Mouse (Mus musculus): ENCODE data around the gene Tcl1b5. TPM values are rescaled to one million over a fixed set of nuclear protein-coding genes. Genes with fewer than 3 reads are reported as not detected.
"Not testable (repeated sequence)": the region's sequence is repeated elsewhere in the genome, so short reads cannot be mapped to it uniquely, and the experiment has no call there.

Tcl1b5 gene
- total RNA-seq (2021) = not detected

DNA sequence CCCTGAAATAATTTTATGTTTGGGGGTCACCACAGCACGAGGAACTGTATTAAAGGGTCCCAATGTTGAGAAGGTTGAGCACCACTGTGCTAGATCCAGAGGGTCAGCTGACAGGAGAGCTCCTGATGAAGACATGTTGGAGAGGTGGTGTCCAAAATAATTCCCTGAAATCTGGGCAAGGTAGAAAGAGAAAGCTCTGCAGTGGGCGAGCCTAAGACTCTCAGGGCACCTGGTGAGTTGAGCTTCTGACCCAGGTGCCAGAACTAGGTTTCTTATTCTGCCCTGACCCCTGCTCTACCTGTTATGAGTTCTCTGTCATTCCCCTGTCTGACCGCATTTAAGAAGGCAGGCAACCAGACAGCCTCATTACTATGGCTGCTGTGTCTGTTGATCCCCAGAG lies at the start of gene Tcl1b5:
Tcl1b5 (plus strand) TSS at position 301 of the 400 bp plus-strand sequence.
- not testable (repeated sequence) for DNase-seq

DNA sequence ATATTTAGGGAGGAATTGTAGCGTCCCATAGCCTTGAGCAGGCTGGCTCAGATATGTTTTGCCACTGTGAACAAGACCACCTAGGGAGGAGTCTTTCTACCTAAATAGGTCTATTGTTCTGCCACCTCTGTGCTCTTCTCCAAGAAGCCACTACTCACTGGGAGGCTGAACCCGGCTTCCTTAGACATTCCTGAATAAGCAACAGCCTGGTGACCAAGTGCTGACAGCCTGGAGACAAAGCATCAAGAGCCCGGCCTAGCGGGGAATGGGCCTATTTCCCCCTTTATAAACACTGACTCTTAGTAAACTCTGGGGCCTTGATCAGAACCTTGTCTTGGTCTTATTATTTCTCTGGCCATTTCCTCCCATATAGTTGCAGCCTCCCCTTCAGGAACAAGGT lies 49.6 kb upstream of the Tcl1b5 start:
- DNase-seq = no peak

DNA sequence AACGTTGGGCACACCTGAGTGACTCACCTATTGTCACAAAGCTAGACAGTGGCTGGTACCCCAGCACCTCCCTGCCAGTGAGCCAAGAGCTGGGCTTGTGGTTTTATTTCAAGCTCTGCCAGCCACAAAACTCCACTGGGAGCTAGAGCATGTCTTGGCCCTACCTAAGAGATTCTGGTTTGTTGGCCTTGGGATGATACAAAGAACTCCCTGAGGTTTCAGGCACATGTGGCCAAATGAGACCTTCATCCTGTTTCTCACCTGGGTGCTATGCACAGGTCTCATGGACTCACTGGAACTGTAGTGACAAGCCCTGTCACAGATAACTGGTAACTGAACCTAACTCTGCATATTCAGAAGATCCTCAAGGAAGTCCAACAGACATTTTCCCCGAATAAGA lies 48.5 kb upstream of the Tcl1b5 start:
- DNase-seq = no peak

DNA sequence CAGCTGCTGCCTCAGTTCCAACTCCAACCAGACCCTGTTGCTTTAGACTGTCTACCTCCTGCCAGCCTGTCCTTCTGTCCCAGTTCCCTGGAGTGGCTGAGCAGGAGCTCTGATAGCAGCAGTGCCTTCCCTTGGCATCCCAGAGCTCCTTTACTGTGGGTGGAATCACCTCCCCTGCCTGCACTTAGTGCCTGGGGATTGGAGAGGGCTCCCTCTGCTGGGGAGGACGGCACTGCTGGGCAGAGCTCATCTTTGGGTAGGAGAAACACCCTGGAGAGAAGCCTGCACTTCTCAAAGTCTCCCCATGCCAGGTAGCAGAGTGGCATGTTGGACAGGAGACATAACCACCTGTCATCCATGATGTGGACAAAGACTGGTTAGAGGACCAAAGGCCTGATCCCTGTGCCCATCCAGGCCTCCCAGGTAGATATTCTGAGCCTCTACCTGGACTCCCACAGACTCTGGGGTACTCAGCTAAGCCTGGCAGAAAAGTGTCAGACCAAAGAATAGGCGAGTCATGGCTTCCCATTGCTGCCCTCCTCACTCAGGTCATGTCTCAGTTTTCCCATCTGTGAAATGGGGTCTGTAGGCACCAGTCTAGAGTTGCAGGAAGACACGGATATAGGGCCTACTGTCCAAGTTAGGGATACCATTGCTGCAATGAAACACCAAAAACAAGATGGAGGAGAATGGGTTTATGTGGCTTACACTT lies 46.5 kb upstream of the Tcl1b5 start:
- not testable (repeated sequence) for DNase-seq

DNA sequence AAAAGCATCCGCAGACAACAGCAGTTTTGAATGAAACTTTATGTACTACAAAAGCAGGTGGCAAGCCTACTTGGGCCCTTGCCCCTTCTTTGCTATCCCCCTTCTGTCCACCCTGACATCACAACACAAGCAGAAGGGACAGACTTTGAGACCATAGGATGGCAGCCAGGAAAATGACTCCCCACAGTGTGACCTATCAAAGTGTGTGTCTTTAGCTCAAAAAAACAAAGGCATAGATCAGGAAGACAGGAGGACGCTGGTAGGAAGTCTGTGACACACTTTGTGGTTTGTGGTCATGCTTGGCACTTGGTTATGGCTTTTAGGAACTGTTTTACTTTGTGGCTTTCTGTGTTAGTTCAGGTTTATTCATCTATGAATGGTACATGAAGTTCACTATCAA lies 42.0 kb upstream of the Tcl1b5 start:
- not testable (repeated sequence) for DNase-seq

DNA sequence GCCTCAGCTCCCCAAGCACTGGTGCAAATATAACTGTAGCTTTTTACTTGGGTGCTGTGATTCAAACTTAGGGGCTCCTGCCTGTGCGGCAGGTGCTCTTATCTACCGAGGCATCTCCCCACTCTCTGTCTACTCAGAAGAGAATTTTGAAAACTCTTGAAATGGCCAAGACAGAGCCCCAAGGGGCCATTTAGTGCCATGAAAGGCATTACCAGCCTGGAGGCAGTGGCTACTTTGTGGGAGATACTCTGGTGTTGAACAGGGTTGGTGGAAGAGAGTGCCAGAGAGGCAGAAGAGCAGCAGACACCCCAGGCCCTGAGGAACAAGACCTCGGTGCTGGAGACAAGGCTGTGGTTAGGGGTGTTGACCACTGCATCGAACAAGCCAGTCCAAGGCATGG lies 41.3 kb upstream of the Tcl1b5 start:
- not testable (repeated sequence) for DNase-seq

DNA sequence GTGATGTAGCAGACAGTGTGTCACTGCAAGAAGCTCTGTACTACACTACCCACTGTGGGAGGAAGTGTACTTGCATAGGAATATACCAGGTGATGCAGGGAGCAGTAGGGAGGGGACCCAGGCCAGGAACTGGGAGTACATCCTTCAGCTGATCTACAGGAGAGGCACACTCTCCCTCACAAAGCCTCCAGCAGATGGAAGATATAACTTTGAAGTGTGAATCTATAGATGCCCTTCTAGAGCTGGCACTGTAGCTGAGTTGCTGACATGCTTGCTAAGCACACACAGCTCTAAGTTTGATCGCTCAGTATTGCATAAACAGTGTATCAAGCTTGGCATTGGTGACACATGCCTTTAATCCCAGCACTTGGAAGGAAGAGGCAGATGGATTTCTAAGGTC lies 38.4 kb upstream of the Tcl1b5 start:
- DNase-seq = not testable (repeated sequence)

DNA sequence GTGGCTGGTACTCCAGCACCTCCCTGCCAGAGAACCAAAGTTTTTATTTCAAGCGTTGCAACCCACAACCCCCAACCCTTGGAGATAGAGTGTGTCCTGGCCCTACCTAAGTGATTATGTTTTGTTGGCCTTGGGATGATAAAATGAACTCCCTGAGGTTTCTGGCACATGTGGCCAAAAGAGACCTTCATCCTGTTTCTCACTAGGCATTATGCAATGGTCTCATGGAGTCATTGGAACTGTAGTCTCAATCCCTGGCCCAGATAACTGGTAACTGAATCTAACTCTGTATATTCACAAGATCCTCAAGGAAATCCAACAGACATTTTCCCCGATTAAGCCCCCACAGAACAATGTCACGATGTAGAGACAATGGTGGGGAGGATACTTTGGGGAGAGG lies 33.0 kb upstream of the Tcl1b5 start:
- no peak for DNase-seq

DNA sequence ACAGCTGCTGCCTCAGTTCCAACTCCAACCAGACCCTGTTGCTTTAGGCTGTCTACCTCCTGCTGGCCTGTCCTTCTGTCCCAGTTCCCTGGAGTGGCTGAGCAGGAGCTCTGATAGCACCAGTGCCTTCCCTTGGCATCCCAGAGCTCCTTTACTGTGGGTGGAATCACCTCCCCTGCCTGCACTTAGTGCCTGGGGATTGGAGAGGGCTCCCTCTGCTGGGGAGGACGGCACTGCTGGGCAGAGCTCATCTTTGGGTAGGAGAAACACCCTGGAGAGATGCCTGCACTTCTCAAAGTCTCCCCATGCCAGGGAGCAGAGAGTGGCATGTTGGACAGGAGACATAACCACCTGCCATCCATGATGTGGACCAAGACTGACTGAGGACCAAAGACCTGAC lies 31.2 kb upstream of the Tcl1b5 start:
- DNase-seq = not testable (repeated sequence)

DNA sequence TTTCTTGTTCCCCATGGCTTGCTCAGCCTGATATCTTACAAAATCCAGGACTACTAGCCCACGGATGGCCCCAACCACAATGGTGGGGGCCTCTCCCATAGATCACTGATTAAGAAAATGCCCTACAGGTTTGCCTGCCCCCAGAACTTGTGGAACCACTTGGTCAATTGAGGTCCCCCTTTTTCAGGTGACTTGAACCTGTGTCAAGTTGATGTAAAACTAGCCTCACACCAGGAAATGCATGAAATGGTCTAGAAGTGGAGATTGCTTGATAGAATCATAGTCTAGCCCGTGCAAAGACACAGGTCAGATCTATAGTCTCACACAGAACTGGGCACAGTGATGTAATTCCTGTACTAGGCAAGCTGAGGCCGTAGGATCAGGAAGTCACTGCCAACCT lies 30.4 kb upstream of the Tcl1b5 start, which contains the start of gene Tcl1b2:
Tcl1b2 (plus strand) TSS at position 301 of the 400 bp plus-strand sequence.
- no peak for DNase-seq

DNA sequence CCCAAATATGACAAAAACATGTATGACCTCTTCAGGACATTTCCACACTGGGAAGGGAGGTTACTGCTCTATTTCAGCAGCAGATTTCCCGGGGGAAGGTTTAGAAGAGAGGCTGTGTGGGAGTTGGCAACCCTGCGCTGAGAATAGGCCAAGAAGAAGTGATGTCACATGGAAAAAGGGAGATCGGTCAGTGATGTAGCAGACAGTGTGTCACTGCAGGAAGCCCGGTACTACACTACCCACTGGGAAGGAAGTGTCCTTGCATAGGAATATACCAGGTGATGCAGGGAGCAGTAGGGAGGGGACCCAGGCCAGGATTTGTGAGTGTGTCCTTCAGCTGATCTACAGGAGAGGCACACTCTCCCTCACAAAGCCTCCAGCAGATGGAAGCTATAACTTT lies 20.9 kb upstream of the Tcl1b5 start:
- peak in 1 of 2 experiments; percentile 1 for DNase-seq

DNA sequence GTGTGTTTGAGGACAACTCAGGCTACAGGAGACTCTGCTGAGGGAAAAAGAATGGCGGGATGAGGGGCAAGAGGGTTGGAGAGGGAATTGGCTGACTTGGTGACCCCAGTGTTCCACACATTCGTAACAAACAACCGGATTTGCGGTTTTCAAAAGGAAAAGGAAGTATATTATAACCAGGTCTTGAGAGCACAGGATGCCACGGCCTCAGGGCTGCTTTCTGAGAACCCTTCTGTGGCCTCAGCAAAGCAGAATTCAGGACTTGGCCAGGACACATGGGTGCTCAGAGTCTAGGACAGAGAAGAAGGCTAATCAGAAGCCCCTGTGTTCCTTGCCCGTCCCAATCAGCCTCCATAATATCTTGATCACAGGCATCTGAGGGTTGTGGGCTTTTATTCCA lies 17.3 kb upstream of the Tcl1b5 start:
- no peak for DNase-seq

DNA sequence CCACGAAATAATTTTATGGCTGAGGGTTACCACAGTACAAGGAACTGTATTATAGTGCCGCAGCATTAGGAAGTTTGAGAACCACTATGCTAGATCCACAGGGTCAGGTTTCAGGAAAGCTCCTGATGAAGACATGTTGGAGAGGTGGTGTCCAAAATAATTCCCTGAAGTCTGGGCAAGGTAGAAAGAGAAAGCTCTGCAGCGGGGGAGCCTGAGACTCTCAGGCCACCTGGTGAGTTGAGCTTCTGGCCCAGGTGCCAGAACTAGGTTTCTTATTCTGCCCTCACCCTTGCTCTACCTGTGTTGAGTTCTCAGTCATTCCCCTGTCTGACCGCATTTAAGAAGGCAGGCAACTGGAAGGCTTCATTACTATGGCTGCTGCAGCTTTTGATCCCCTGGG lies 16.8 kb upstream of the Tcl1b5 start, which contains the start of gene Tcl1b1:
Tcl1b1 (plus strand) TSS at position 301 of the 400 bp plus-strand sequence.
- DNase-seq = no peak

DNA sequence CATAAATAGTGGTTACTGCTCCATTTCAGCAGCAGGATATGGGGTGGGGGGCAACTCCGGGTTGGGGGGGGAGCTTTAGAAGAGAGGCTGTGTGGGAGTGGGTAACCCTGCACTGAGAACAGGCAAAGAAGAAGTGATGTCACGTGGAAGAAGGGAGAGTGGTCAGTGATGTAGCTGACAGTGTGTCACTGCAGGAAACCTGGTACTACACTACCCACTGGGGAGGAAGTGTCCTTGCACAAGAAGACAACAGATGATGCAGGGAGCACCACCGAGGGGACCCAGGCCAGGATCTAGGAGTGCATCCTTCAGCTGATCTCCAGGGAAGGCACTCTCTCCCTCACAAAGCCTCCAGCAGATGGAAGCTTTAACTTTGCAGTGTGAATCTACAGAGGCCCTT lies 9.4 kb upstream of the Tcl1b5 start:
- no peak for DNase-seq

DNA sequence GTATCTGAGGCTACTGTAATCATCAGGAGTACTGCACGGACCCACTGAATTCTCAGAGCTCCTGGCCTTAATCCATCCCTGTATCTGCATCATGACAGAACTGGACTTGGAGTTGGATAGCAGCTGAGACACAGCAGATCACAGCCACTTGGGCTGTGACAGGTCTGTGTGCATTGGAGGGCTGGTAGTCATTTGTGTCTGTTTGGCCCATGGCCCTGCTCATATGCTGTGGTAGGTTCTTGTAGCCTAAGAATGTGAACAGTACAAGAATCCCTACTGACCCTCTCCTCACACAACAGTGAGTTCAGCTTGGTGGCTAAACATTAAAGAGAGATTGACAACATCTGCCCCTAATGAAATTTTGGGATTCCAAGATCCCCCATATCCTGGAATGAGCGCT lies 2.8 kb upstream of the Tcl1b5 start:
- DNase-seq = no peak

DNA sequence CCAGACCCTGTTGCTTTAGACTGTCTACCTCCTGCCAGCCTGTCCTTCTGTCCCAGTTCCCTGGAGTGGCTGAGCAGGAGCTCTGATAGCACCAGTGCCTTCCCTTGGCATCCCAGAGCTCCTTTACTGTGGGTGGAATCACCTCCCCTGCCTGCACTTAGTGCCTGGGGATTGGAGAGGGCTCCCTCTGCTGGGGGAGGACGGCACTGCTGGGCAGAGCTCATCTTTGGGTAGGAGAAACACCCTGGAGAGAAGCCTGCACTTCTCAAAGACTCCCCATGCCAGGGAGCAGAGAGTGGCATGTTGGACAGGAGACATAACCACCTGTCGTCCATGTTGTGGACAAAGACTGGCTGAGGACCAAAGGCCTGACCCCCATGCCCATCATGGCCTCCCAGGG lies 1.8 kb upstream of the Tcl1b5 start:
- DNase-seq = peak; percentile 29 to 43

DNA sequence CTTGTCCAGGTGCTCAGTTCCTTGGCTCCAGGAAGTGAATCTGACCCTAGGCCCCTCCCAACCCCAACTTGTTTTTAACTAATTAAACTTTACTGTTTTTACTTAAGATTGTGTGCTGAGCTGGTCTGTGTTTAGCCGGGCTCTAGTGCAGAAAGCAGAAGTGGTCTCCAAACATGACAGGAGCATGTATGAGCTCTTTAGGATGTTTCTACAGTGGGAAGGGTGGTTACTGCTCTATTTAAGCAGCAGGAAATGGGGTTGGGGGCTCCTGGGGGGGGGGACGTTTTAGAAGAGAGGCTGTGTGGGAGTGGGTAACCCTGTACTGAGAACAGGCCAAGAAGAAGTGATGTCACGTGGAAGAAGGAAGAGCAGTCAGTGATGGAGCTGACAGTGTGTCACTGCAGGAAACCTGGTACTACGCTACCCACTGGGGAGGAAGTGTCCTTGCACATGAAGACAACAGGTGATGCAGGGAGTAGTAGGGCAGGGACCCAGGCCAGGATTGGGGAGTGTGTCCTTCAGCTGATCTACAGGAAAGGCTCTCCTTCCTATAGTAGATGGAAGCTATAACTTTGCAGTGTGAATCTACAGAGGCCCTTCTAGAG lies 5.0 kb downstream of the Tcl1b5 start:
- DNase-seq = not testable (repeated sequence)

DNA sequence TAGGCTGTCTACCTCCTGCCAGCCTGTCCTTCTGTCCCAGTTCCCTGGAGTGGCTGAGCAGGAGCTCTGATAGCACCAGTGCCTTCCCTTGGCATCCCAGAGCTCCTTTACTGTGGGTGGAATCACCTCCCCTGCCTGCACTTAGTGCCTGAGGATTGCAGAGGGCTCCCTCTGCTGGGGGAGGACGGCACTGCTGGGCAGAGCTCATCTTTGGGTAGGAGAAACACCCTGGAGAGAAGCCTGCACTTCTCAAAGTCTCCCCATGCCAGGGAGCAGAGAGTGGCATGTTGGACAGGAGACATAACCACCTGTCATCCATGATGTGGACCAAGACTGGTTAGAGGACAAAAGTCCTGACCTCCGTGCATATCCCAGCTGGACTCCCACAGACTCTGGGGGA lies 12.8 kb downstream of the Tcl1b5 start:
- DNase-seq = not testable (repeated sequence)

DNA sequence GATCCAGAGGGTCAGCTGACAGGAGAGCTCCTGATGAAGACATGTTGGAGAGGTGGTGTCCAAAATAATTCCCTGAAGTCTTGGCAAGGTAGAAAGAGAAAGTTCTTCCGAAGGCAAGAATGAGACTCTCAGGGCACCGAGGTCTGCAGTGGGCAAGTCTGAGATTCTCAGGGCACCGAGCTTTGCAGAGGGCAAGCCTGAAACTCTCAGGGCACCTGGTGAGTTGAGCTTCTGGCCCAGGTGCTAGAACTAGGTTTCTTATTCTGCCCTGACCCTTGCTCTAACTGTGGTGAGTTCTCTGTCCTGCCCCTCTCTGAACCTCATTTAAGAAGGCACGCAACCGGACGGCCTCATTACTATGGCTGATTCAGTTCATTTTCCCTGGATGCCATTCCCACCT lies 14.6 kb downstream of the Tcl1b5 start, which contains the start of gene Tcl1b3:
Tcl1b3 (plus strand) TSS at position 301 of the 400 bp plus-strand sequence.
- DNase-seq = not testable (repeated sequence)

DNA sequence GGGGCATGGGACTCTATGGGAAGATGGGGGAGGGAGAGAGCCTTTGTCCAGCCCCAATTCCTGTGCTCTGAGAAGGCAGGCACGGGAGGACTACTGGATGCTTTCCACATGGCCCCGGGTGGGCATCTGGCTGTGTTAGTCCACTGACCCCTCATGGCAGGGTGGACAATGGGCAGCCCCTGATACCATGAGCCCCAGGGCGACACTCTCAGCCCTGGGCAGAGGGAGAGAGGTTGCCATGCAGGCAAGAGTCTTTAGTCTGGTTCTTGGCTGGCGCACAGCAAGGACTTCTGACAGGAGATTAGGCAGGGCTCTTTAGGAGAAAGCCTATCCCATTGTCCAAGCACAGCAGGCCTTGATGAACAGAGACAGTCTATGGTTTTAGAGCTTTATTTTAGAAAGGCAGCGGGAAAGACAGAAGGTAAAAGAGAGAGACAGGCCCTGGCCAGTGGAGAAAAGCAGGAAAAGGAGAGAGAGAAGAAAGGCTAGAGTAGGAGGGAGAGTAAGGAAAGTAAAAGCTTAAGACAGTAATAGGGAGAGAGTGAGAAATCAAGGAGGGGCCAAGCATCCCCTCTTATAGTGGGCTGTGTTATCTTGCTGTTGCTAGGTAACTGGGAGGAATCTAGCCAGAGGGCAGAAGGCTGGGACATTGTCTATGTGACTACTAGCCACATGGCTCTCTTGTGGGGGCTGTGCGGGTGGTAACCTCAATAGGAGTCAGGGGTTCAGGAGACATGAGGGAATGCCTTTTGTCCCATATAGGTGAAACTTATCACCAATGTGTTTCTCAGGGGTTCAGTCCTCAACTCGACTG lies 23.7 kb downstream of the Tcl1b5 start:
- DNase-seq = not testable (repeated sequence)

DNA sequence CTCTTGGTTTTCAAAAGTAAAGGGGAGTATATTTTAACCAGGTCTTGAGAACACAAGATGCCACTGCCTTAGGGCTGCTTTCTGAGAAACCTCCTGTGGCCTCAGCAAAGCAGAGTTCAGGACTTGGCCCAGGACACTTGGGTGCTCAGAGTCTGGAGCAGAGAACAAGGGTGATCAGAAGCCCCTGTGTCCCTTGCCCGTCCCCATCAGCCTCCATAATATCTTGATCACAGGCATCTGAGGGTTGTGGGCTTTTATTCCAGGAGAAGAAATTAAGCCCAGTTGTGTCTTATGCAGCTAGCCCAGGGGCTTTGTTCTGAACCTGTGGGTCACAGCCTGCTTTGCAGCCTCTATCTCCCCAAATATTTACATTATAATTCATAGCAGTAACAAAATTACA lies 25.5 kb downstream of the Tcl1b5 start, which contains the start of gene Tcl1b4:
Tcl1b4 (plus strand) TSS at position 301 of the 400 bp plus-strand sequence.
- DNase-seq = not testable (repeated sequence)

DNA sequence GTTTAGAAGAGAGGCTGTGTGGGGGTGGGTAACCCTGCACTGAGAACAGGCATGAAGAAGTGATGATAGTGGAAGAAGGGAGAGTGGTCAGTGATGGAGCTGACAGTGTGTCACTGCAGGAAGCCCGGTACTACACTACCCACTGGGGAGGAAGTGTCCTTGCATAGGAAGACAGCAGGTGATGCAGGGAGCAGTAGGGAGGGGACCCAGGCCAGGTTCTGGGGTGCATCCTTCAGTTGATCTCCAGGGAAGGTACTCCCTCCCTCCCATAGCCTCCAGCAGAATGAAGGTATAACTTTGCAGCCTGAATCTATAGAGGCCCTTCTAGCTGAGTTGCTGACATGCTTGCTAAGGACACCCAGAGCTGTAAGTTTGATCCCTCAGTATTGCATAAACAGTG lies 30.9 kb downstream of the Tcl1b5 start:
- no peak for DNase-seq

DNA sequence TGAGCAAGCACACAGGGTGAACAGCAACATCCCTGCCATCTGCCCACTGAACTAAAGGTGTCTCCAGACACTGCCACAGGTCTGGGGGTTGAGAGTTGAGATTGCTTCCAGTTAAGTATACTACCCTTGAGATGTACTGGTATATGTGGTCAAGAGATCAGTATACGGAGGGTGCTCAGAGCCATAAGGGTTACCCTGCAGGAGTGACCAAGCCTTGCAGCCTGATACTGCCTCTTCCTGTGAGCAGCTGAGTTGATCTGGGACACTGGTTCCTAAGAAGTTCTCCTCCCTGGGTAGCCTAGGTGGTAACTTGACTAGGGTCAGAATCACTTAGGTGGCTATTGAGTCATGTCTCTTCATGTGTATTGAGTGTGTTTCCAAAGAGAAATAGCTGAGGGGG lies 32.3 kb downstream of the Tcl1b5 start:
- no peak for DNase-seq

All from layer of hippocampus, postnatal 36 days (tissue).